Mouse (Mus musculus): Measurements from ENCODE around the gene Lbhd1. TPM values are rescaled to one million over a fixed set of nuclear protein-coding genes. Genes with fewer than 3 reads are reported as not detected.
"Not testable (repeated sequence)": the region's sequence is repeated elsewhere in the genome, so short reads cannot be mapped to it uniquely, and the experiment has no call there.

Lbhd1 gene
- total RNA-seq, 4 experiments from 2014 or later = 4.9 to 10.4 (median 6.0) TPM

DNA sequence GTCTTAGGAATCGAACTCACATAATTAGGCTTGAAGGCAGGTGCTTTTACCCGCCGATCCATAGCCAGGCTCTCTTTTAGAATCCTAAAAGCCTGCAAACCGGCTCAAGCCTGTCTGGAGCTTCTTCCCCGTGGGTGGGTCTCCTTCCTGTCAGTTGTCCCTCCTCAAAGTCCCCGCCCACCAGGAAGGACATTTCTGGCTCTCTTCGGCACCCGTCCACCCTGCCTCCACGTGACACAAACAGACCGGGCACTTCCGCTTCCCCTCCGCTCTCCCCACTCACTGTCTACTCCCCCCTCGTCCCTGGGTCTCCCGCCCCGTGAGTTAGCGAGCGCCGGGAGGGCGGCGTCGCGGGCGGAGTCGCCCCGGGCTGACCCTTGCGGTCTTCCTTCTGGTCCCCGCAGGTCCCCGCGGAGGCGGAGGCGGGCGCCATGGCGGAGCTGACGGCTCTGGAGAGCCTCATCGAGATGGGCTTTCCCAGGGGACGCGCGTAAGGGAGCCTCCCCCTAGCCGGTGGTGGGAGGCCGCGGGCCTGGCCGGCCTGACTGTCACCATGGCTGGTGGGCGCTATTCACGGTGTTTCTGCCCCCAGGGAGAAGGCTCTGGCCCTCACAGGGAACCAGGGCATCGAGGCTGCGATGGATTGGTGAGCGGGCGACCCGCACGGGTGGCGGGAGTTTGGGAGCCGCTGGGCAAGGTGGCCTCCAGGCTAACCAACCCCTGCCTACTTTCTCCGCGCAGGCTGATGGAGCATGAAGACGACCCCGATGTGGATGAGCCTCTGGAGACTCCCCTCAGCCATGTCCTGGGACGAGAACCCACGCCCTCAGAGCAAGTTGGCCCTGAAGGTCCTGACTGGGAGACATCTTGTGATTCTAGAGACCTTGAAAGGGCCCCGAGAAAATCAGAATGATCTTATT, 12.0 kb upstream of the Lbhd1 start, which contains the start of gene Ubxn1:
TSS of gene Ubxn1 (plus strand) at position 230 of the 920 bp plus-strand sequence.
- DNase-seq (ENCODE audit: low spot score in 2 of 2) = peak; percentile 98

GRCm38 (mm10) chr19:8872266-8872840, 11.2 kb upstream of the Lbhd1 start:
- no peak for DNase-seq (ENCODE audit: low spot score in 2 of 2)

DNA sequence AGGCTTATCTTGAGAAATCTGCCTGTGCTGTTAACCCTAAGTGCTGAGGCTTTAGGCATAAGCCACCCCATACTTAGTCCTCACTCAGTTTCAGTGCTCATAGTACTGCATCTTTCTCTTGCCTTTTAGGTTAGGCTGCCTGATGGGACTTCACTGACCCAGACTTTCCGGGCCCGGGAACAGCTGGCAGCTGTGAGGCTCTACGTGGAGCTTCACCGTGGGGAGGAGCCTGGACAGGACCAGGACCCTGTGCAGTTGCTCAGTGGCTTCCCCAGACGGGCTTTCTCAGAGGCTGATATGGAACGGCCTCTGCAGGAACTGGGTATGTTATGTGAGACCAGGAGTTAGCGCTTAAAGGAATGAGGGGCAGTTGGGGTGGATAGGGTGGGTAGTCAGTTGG, 8.5 kb upstream of the Lbhd1 start:
- no peak for DNase-seq (ENCODE audit: low spot score in 2 of 2)

DNA sequence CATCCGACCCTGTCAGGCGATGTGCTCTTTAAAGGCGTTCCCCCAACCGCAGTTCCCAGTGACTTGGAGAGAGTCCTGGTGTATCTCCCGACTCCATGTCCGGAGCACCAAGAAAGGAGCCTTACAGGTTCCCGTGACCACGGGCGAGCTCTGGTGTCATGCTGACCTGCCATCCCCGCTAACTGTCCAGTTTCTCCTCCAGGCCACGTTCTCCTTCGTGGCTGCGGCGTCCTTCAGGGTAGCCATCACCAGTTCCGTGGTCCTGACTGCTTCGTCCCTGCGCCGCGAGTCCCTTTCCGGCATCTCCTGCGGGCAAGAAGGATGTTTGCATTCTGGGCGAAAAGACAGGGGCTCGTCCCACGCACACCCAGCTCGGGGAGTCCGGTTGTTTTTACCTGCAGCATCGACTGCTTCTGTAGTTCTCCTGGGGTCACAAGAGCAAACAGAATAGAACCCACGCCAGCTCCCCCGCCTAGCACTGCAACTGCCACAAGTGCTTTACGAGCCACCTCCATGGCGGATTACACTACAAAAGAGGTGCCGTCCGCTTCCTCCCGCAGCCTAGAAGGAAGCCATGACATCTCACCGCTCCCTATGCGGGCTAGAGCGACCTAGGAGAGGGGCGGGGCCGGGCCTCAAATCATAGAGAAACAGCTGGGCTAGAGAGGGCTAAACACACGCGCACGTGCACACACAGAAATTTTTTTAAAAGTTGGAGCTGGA, 3.1 kb upstream of the Lbhd1 start, which contains the start of gene Uqcc3:
TSS of gene Uqcc3 (minus strand) at position 613 of the 723 bp plus-strand sequence.
- peak; percentile 86 to 87 for DNase-seq (ENCODE audit: low spot score in 2 of 2)

DNA sequence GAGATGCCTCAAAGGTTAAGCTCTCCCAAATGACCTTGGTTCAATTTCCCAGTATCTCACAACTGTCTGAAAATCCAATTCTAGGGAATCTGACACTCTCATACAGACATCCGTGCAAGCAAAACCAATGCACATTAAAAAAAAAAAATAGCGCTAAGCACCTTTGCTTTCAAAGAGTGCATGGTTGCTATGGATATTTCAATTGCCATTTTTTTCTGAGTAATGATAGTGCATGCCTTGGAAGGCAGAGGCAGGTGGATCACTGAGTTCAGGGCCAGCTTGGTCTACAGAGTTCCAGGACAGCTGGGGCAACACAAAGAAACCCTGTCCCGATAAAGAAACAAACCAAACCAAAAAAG, 2.5 kb upstream of the Lbhd1 start:
- no peak for DNase-seq (ENCODE audit: low spot score in 2 of 2)

GRCm38 (mm10) chr19:8886916-8887584, 3.5 kb downstream of the Lbhd1 start:
- DNase-seq (ENCODE audit: low spot score in 2 of 2) = no peak

- DNase-seq (ENCODE audit: low spot score in 2 of 2) = no peak
These were observed 4.3 kb downstream of the Lbhd1 start for GRCm38 (mm10) chr19:8887585-8888463.

DNA sequence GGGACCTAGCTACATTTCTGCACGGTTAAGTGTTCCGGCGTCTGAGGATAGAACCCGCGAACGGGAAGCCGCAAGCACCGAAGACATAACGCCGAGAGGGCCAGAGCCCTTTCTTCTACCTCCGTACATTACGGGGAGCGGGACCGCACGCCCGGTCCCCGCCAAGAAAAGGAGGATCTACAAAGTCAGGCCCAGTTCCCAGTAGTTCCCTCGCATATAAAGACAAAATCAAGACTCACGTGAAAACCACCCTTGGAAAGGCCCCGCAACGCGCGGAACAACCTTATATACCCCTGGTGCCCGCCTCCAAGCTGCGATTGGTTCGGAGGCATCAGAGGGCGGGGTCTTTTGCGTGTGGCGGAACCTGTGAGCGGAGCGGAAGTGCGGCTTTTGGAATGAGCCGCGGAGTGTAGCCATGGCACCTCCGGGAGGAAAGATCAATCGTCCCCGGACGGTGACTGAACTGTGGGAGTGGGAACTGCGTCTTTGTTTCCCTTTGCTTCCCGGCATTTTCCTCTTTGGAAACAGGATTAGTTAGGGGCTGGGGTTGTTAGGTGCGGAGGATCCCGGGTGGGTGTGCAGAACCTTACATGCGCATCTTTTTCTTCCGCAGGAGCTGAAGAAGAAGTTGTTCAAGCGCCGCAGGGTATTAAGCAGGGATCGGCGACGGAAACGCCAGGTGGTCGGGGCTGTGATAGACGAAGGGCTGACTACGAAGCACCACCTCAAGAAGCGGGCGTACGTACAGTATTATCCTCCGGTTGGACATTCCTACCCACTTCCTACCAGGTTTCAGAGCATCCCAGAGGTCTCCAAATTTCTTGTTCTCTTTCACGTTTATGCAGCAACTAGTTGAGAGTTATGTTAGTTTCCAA, 5.2 kb downstream of the Lbhd1 start, which contains the start of the genes 1810009A15Rik and Gm49416:
TSS of gene 1810009A15Rik (plus strand) at position 343 of the 875 bp plus-strand sequence.
TSS of gene Gm49416 (plus strand) at position 416 of the 875 bp plus-strand sequence.
- peak; percentile 91 to 93 for DNase-seq (ENCODE audit: low spot score in 2 of 2)

DNA sequence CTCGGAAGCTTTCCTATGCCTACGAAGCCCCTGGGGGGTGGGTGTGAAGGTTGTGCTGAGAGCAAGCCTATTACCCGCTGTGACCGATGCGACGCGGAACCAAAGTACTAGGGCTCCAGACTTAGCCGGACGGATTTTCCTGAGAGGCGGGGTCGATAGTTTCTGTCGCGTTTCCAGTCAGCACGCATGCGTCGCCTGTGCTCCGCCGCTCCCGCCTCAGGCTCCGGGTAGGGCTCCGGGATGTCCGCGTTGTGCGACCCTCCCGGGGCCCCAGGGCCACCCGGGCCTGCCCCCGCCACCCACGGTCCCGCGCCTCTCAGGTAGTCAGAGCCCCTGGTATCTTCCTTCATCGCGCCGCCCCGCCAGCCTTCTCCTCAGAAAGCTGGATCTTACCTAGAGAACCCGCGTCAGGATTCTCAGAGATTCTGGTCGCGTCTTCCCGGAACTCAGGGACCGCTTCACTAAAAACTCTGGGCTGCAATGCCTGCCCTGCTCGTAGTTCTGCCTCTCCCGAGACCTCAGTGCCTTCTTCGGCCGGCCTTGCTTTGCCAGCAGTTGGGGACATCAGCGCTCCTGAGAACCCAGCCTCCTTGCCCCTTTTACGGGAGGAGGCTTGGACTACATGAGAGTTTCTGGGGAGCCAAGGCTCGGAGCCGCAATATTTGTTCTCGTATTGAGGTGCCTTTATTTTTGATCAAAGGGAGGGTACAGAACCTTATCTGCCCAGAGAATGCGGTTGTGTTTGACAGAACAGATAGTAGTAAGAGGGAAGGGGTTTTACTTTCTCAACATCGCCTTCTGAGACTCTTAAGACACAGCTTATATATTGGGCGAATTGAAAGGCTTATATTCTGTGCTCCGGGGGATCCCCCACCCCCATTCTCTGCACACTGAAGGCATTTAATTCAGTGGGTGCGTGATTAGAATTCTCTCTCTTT, 9.6 kb downstream of the Lbhd1 start, which contains the start of gene Ints5:
TSS of gene Ints5 (plus strand) at position 177 of the 938 bp plus-strand sequence.
- DNase-seq (ENCODE audit: low spot score in 2 of 2) = peak; percentile 74 to 86

GRCm38 (mm10) chr19:8895397-8895960, 11.9 kb downstream of the Lbhd1 start:
- no peak for DNase-seq (ENCODE audit: low spot score in 2 of 2)

DNA sequence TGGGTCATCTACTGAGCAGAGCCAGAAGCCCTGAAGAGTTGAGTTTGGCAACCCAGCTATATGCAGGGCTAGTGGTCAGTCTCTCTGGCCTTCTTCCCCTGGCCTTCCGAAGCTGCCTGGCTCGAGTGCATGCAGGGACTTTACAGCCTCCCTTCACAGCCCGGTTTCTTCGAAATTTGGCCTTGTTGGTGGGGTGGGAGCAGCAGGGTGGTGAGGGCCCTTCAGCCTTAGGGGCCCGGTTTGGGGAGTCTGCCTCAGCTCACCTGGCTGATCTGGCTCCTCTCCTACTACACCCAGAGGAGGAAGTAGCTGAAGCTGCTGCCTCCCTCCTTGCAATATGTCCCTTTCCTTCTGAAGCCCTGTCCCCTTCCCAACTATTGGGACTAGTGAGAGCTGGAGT, 12.7 kb downstream of the Lbhd1 start:
- not testable (repeated sequence) for DNase-seq (ENCODE audit: low spot score in 2 of 2)

GRCm38 (mm10) chr19:8897211-8897864, 13.8 kb downstream of the Lbhd1 start:
- DNase-seq (ENCODE audit: low spot score in 2 of 2) = not testable (repeated sequence)

- DNase-seq (ENCODE audit: low spot score in 2 of 2) = peak; percentile 95
These were observed 14.4 kb downstream of the Lbhd1 start, which contains the start of gene Ganab for GRCm38 (mm10) chr19:8897865-8898495. Gene Ganab, plus strand, starts transcription at chr19:8898071.

- DNase-seq (ENCODE audit: low spot score in 2 of 2) = no peak
These were observed 15.0 kb downstream of the Lbhd1 start for GRCm38 (mm10) chr19:8898576-8898975.

DNA sequence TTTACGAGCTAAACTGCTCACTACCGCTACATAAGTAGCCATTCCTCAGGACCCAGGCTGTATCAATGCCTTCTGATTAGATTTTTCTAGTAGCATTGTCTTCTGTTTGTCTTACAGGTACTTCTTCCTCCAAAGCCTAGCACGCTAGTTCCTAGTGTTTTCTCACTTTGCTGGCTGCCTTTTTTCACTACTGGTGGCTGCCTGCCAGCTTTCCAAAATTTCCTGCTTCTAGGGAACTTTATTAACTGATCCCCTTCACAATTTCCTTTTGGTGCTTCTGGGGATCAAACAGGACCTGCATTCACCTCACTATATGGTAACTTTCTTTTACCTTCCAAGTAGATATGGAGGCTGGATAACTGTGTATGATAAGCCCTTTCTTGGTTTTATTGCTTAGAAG, 15.5 kb downstream of the Lbhd1 start:
- no peak for DNase-seq (ENCODE audit: low spot score in 2 of 2)

DNA sequence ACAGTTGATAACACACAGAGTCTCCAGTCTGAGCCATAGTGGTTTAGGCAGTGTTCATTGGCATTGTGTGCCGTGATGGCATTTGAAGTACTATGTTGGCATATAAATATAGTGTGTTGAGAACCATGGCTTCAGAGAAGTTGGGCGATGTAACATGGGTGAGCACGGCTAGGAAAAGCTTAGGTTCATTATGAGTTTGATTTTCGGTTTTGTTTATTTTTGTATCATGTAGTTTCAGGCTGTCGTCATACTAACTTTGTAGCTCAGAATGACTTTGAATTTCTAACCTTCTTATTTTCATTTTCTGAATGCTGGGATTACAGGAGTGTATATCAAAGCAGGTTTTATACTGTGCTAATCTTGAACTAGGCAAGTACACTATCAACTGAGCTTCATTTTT, 19.9 kb downstream of the Lbhd1 start:
- no peak for DNase-seq (ENCODE audit: low spot score in 2 of 2)
